Mouse (Mus musculus): ENCODE data around the gene Tmc6.

- TF ChIP-seq POLR2A (IDR thresholded peaks at IDR 0.05; ENCODE audit: insufficient read depth, low read depth, low read length) = no peak
- no peak for TF ChIP-seq CTCF (IDR thresholded peaks at IDR 0.05)
- TF ChIP-seq EP300 (IDR thresholded peaks at IDR 0.05; ENCODE audit: insufficient read depth, low read depth, low read length) = no peak
These were observed 3.1 kb downstream of the Tmc6 start for GRCm38 (mm10) chr11:117778851-117779433.
